Mouse (Mus musculus): ENCODE measurements at regions not wholly inside any gene's neighbourhood (a gene's known extent, or its start where the extent isn't known, plus 50 kb on each side); places are given as distances from the start of the nearest gene placed in this dataset.

GRCm38 (mm10) chr2:109443521-109444066 lies 163.0 kb upstream of the Mettl15 start:
- TF ChIP-seq EP300 (optimal IDR thresholded peaks at IDR 0.05): no peak
- TF ChIP-seq CTCF (IDR thresholded peaks at IDR 0.05; ENCODE audit: low read depth): no peak

All from stomach, postnatal 0 days (tissue).